Mouse (Mus musculus) embryonic stem cell, embryonic (primary cell): ENCODE measurements at regions not wholly inside any gene's neighbourhood (a gene's known extent, or its start where the extent isn't known, plus 50 kb on each side); places are given as distances from the start of the nearest gene placed in this dataset.

Experiments used
- CTCF ChIA-PET, 4 experiments: fragments of 300-600 bp in 2 of 4; fragments of 350-600 bp in 2 of 4; sonication (Branson Sonifier 250); formaldehyde crosslinking; loops; one replicate each; lab custom pipeline; 2022; ENCODE audit warnings: inconsistent platforms in 2 of 4; lab: Charles Lee
- POLR2A ChIA-PET, 4 experiments: fragments of 300-600 bp in 2 of 4; fragments of 350-600 bp in 2 of 4; sonication (Branson Sonifier 250); formaldehyde crosslinking; loops; one replicate each; lab custom pipeline; 2022; ENCODE audit warnings: antibody characterized with exemption in 4 of 4, inconsistent platforms in 1 of 4; lab: Charles Lee

DNA sequence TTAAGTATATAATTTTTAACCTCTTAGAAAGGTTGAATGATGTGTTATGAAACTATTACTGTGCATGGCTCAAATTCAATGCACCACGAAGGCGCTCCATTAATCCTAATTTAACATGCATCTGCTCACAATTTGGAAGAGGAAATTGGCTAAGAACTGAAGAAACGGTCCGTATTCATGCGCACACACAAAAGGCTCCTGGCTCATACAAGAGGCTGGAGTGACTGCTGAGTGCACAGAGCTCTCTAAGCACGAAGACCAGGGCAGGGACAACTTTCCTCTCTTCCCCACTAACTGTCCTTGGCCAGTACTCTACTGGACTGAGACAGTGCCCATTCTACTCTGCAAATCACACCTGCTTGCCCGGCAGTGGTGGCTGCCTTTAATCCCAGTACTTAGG lies 435.1 kb downstream of the Vrk1 start:
- POLR2A ChIA-PET: no interaction called here
- CTCF ChIA-PET: interaction anchor here in 1 of 4 experiments (0.6 kb wide), 1 partner anchor 66 kb away, joined by 4 read pairs; no protein-coding TSS in a partner anchor

DNA sequence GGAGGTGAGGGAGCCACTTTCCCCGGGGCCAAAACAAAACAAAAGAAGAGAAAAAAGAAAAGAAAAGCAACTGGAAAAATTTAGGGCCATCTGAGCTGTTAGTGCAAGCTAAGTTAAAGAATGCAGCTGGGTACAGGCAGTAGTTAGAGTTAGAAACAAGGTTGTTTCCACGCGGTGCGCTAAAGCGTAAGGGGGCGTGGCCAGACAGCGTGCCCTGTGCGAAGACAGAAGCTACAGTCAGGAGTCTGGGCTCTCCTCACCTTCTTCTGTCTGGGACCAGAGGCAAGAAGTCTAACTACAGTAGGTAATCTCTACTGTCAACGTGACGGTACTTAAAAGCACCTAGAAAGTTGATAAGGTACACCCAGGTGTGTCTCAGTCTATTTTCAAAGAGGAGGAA lies 435.9 kb downstream of the Vrk1 start:
- POLR2A ChIA-PET: interaction anchor here in 2 of 4 experiments (0.5 to 1.3 kb wide), 4 partner anchors 18 to 1349 kb away, joined by 3 read pairs; no protein-coding TSS in a partner anchor
- CTCF ChIA-PET: interaction anchor here in 1 of 4 experiments (0.6 kb wide), 1 partner anchor 42 kb away, joined by 3 read pairs; no protein-coding TSS in a partner anchor

DNA sequence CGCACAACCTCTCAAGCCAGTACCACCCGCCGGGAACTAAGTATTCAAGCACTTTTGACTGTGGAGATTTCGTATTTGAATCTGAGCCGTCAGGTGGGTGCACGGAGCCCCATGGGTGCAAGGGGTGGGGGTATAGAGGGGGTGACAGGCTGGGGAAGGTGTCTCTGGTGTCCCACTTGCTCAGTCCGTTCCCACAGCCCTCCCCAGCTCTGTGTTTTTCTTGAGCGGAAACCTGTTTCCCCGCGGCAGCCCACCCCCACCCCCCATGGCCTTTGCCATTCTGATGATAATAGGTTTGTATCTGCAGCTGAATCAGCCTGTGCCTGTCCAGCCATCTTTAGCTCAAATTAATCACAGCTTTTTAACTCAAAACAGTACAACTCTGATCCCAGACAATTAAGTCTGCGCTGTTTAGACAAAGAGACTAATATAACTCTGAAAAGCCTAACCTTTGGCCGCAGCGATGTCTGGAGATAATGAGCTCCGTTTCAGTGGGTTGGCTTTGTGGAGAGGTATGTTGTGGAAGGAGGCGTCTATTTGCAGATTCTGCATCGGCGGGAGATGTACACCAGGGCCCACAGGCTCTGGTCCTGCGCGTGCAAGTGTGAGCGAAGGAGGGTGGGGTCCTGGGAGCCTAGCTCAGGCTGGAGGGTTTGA lies 437.0 kb downstream of the Vrk1 start:
- POLR2A ChIA-PET: interaction anchor here in 3 of 4 experiments (0.5 to 1.8 kb wide), 12 partner anchors 9 to 1064 kb away, joined by 3 to 6 read pairs (median 3); partner anchors contain the start of gene Vrk1 (in 1 of the 3)
- CTCF ChIA-PET: interaction anchor here in 3 of 4 experiments (0.6 to 1.4 kb wide), 5 partner anchors 9 to 719 kb away, joined by 3 to 9 read pairs (median 4); no protein-coding TSS in a partner anchor

DNA sequence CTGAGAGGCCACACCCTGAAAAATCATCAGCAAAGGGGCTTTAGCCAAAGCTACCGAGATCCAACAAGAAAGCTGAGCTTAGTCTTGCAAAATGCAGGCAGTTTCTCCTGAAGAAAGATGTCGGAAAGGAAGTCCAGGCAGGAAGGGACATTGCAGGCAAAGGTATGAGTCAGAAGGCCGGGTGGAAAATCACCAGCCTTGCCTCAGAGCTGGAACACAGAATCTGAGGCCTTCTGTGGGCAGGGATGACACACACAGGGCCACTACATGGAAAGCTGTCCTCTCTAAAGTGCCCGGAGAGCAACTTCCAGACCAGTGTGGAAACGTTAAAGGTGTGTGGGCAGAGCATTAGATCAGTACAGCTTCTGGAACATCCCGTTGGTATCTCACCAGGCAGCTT lies 438.5 kb downstream of the Vrk1 start:
- CTCF ChIA-PET: no interaction called here
- POLR2A ChIA-PET: no interaction called here

GRCm38 (mm10) chr12:106453491-106453890 lies 443.5 kb downstream of the Vrk1 start:
- CTCF ChIA-PET: interaction anchor here in 1 of 4 experiments (0.5 to 0.7 kb wide), 2 partner anchors 16 to 54 kb away, joined by 3 to 5 read pairs; no protein-coding TSS in a partner anchor
- POLR2A ChIA-PET: interaction anchor here in 1 of 4 experiments (0.6 to 0.7 kb wide), 2 partner anchors 391 to 965 kb away, joined by 3 to 5 read pairs; no protein-coding TSS in a partner anchor

DNA sequence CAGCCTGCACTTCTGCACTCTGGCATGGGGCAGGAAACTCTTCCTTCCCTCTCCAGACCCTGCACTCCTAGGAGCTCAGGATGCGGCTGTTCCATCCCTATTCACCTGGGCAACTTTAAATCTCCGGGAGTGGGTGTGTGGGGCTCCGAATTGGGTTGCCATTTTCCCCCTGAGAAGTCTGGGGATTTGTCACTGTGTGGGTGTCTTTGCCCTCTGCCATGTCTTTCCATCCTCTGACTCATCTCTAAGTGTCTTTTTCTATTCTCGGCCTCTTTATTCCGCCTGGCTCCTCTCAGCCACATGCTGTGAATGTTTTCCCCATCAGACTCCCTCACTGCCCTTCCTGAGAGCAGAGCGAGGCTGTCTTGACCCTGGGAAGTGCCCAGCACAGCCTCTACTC lies 448.2 kb downstream of the Vrk1 start:
- CTCF ChIA-PET: no interaction called here
- POLR2A ChIA-PET: no interaction called here

DNA sequence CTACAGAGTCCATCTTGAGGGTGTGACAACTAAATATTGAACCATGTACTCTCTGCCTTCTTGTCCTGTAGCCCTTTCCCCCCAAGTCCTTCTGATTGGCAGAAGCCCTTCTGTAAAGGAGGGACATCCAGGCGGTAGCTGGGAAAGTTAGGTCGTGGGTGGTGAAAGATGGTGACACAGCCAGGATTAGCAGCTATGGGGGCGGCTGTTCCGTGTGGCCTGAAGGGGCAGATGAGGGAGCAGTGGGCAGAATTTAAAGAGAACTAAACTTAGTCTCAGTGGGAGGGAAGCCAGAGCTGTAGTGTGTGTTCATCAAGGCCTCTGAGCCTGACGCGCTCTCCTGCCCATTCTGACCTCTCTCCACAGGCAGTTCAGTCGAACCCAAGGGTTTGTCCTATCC lies 450.6 kb downstream of the Vrk1 start:
- ChIA-PET CTCF (no interaction called here), POLR2A (interaction anchor here in 1 of 4 experiments (0.6 kb wide), 1 partner anchor 393 kb away, joined by 3 read pairs; no protein-coding TSS in a partner anchor)

- POLR2A ChIA-PET: interaction anchor here in 1 of 4 experiments (1.1 kb wide), 1 partner anchor 304 kb away, joined by 7 read pairs; no protein-coding TSS in a partner anchor
- CTCF ChIA-PET: no interaction called here
Measured at GRCm38 (mm10) chr12:106462281-106462680, 452.3 kb downstream of the Vrk1 start.

DNA sequence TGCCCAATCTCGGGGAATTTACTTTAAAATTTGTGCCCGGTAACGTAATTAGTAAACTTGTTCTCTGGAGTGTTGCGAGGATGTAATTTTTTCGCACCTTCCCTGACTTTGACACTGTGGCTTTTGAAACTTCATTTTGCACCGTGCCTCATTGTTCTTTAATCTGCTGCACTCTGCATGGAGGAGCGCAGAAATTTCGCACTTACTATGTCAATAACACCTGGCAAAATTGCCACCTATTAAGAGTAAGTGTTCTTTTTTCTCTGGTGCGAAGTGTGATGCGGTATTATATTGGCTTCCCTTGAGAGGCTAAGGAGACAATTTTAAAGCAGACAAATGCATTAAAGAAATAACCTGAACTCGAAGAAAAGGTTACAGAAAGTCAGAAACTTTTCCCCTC lies 454.7 kb downstream of the Vrk1 start:
- POLR2A ChIA-PET: no interaction called here

GRCm38 (mm10) chr12:106468173-106468860 lies 458.3 kb downstream of the Vrk1 start:
- POLR2A ChIA-PET: interaction anchor here in 1 of 4 experiments (0.6 kb wide), 1 partner anchor 1473 kb away, joined by 4 read pairs; no protein-coding TSS in a partner anchor
- CTCF ChIA-PET: interaction anchor here in 1 of 4 experiments (0.9 kb wide), 1 partner anchor 21 kb away, joined by 3 read pairs; no protein-coding TSS in a partner anchor

More for the DNA sequence above, 454.7 kb downstream of the Vrk1 start:
- CTCF ChIA-PET: no interaction called here

GRCm38 (mm10) chr12:106474501-106475165 lies 464.6 kb downstream of the Vrk1 start:
- POLR2A ChIA-PET: no interaction called here
- CTCF ChIA-PET: interaction anchor here in 2 of 4 experiments (0.7 kb wide), 2 partner anchors 121 to 789 kb away, joined by 3 read pairs; no protein-coding TSS in a partner anchor

DNA sequence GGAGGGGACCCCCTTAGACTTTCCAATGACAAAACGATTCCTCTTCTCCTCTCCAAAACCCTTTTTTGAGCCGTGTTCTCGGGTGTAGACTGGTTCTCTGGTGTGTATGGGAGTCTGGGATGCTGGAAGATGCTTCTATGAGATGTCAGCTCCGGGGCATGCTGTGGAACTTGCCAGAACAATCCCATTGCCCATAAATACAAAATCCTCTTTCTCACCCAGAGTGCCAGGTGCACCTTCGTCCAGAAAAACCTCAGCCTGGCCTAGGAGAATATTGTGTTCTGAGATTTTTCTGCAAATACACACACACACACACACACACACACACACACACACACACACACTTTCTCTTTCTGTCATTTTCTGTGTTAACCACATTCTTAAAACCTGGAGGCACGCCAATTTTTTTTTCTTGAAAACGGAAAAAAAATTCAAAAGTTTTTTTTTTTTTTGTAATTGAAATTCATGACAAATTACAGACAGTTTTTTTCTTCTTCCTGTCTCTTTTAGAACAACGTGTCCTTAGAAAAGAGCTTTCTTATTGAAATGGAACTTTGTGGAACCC lies 465.5 kb downstream of the Vrk1 start:
- POLR2A ChIA-PET: interaction anchor here in 1 of 4 experiments (0.7 to 0.9 kb wide), 2 partner anchors 24 to 338 kb away, joined by 3 read pairs; no protein-coding TSS in a partner anchor
- CTCF ChIA-PET: no interaction called here

- POLR2A ChIA-PET: interaction anchor here in 2 of 4 experiments (0.6 to 1.0 kb wide), 3 partner anchors 30 to 214 kb away, joined by 3 to 4 read pairs (median 3); no protein-coding TSS in a partner anchor
- CTCF ChIA-PET: interaction anchor here (0.6 kb wide), 5 partner anchors 126 to 892 kb away, joined by 3 read pairs; no protein-coding TSS in a partner anchor
Measured at GRCm38 (mm10) chr12:106477040-106477665, 467.1 kb downstream of the Vrk1 start.

- POLR2A ChIA-PET: interaction anchor here in 2 of 4 experiments (0.7 to 1.0 kb wide), 2 partner anchors 31 to 188 kb away, joined by 3 to 4 read pairs; no protein-coding TSS in a partner anchor
- CTCF ChIA-PET: no interaction called here
Measured at GRCm38 (mm10) chr12:106477731-106478130, 467.7 kb downstream of the Vrk1 start.

GRCm38 (mm10) chr12:106478381-106478781 lies 468.4 kb downstream of the Vrk1 start:
- POLR2A ChIA-PET: interaction anchor here in 1 of 4 experiments (1.1 kb wide), 1 partner anchor 32 kb away, joined by 3 read pairs; no protein-coding TSS in a partner anchor
- CTCF ChIA-PET: interaction anchor here in 1 of 4 experiments (0.9 kb wide), 1 partner anchor 31 kb away, joined by 4 read pairs; no protein-coding TSS in a partner anchor

GRCm38 (mm10) chr12:106479067-106479877 lies 469.2 kb downstream of the Vrk1 start:
- CTCF ChIA-PET: interaction anchor here in 1 of 4 experiments (0.9 kb wide), 1 partner anchor 32 kb away, joined by 4 read pairs; no protein-coding TSS in a partner anchor
- POLR2A ChIA-PET: interaction anchor here in 1 of 4 experiments (1.1 kb wide), 1 partner anchor 33 kb away, joined by 3 read pairs; no protein-coding TSS in a partner anchor

GRCm38 (mm10) chr12:106479878-106480194 lies 469.8 kb downstream of the Vrk1 start:
- CTCF ChIA-PET: no interaction called here
- POLR2A ChIA-PET: interaction anchor here in 1 of 4 experiments (0.7 kb wide), 1 partner anchor 1577 kb away, joined by 3 read pairs; no protein-coding TSS in a partner anchor
